ENCODE assay signal across 12 mouse cellular contexts in the genomic region with DNA sequence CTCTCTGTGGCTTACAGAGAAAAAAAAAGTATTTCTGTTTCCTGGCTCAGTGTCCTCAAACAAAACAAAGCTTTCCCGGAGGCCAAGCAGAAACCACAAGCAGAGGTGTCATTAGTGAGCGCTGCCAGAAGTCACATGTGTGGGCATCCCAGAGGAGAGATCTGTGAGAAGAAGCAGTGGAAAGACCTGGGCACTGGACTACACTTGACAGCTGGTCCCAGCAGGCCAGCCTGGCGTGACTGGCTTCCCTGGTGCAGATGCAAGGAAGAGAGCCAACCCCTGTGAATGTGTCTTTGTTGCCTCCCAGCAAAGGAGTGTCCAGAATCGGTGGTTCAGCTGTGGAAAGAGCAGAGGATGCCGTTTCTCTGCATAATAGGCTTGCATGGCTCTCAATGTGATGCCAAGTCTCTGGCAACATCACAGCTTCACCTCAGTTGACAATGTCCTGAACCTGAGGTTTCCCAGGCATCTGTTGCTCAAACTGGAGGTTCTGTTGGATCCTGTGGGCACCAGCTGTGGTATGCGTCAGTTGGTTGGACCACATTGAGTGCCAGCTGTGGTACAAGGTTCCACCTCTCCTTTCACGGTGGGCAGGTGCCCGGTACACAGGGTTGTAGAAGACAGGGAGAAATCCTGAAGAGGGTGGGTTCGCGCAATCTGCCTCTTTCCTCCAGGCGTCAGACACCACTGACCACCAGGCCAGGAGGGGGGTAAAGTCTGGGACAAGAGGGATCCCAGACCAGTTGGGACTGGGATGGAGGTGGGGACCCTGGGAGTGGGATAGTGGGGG.
A peak's percentile ranks its signal among the peaks of the same experiment; 100 is the strongest.
DNase-seq lines count a peak whose midpoint lies in the region; ATAC-seq lines count a peak whose summit lies in the region.
"Had no signal": no experiment of that assay in that cellular context is flagged by ENCODE, and none has a peak within 500 bp of the region (broad histone marks: within the 10 kb centered on the region; RNA-seq: fewer than 3 reads in every experiment).

No protein-coding gene starts in this region.

- H3K27me3 ChIP-seq in kidney, embryonic 16.5 days (ENCODE audit: insufficient read depth, low read length): no peaks in the 10 kb centered on the region
- H3K27me3 ChIP-seq: embryonic facial prominence, embryonic 13.5 days; liver, embryonic 13.5 days had no signal

- no peak overlapping the region for H3K9ac ChIP-seq in kidney, embryonic 16.5 days (replicated peaks; ENCODE audit: low read length)
- H3K9ac ChIP-seq: embryonic facial prominence, embryonic 13.5 days; liver, embryonic 13.5 days had no signal

- H3K4me2 ChIP-seq in kidney, embryonic 16.5 days (replicated peaks; ENCODE audit: low read depth, low read length): no peak overlapping the region
- H3K4me2 ChIP-seq: embryonic facial prominence, embryonic 13.5 days; liver, embryonic 13.5 days had no signal

- no peaks in the 10 kb centered on the region for H3K36me3 ChIP-seq in kidney, embryonic 16.5 days (ENCODE audit: insufficient read depth, low read length)
- H3K36me3 ChIP-seq: embryonic facial prominence, embryonic 13.5 days; liver, embryonic 13.5 days had no signal

- WGBS in kidney, embryonic 16.5 days: 81% methylated on average over 11 of the region's 11 CpGs

- peak; percentile 59 to 61 for DNase-seq in cerebellum, postnatal 14 days
- no peak for DNase-seq in cerebellum, adult 11-12 months
- DNase-seq in kidney, adult 18-20 months: no peak
- DNase-seq in Muller cell, postnatal 12 days (ENCODE audit: inconsistent ontology term): peak; percentile 96
- DNase-seq in layer of hippocampus, adult 9-11 months: peak; percentile 17
- no peak for DNase-seq in embryo, embryonic 11 days
- no peak for DNase-seq in spleen, adult 12 weeks (ENCODE audit: low spot score)
- DNase-seq: B cell, adult 2 months; liver, embryonic 13.5 days had no signal

- no peak overlapping the region for H3K4me3 ChIP-seq in kidney, embryonic 16.5 days (ENCODE audit: low read length)
- H3K4me3 ChIP-seq: embryonic facial prominence, embryonic 13.5 days; liver, embryonic 13.5 days had no signal

- ATAC-seq in kidney, embryonic 16.5 days (ENCODE audit: low FRiP score, low TSS enrichment): 0 out of 2 replicates have a peak, but pooled peaks have one; percentile 39

- no peaks in the 10 kb centered on the region for H3K9me3 ChIP-seq in kidney, embryonic 16.5 days (ENCODE audit: low read length)
- H3K9me3 ChIP-seq: embryonic facial prominence, embryonic 13.5 days; liver, embryonic 13.5 days had no signal

- no peaks in the 10 kb centered on the region; the same call in 1 of the 2 replicates for H3K4me1 ChIP-seq in kidney, embryonic 16.5 days (ENCODE audit: insufficient read depth, low read length)
- H3K4me1 ChIP-seq: liver, embryonic 13.5 days had no signal

- H3K27ac ChIP-seq in kidney, embryonic 16.5 days (ENCODE audit: low read length): no peak overlapping the region
- H3K27ac ChIP-seq: embryonic facial prominence, embryonic 13.5 days; kidney, postnatal 0 days; liver, embryonic 13.5 days had no signal

Comparison
In these comparisons a context has a peak if more than half of its experiments do, and no peak if none do; other contexts are left out.
1. DNase-seq: peak in cerebellum, postnatal 14 days (2 of 2), Muller cell, postnatal 12 days (single experiment) and layer of hippocampus, adult 9-11 months (single experiment); none in cerebellum, adult 11-12 months (single experiment), kidney, adult 18-20 months (single experiment), embryo, embryonic 11 days (single experiment) and spleen, adult 12 weeks (single experiment).